15 mouse cellular contexts compared by ENCODE assay signal in genomic region chr4:150093560-150094462, GRCm38 (mm10). TPM values are rescaled to one million over a fixed set of nuclear protein-coding genes. Genes with fewer than 3 reads are reported as not detected.
DNase-seq lines count a peak whose midpoint lies in the region; ATAC-seq and TF ChIP-seq lines count a peak whose summit lies in the region.
"Had no signal": no experiment of that assay in that cellular context is flagged by ENCODE, and none has a peak within 500 bp of the region (broad histone marks: within the 10 kb centered on the region; RNA-seq: fewer than 3 reads in every experiment).

No protein-coding gene starts in this region.

- no peaks in the 10 kb centered on the region for H3K36me3 ChIP-seq in lung, embryonic 14.5 days (ENCODE audit: insufficient read depth)
- no peaks in the 10 kb centered on the region for H3K36me3 ChIP-seq in intestine, embryonic 14.5 days (ENCODE audit: control insufficient read depth, insufficient read depth, low read length)
- no peaks in the 10 kb centered on the region for H3K36me3 ChIP-seq in stomach, embryonic 15.5 days

- ATAC-seq in lung, embryonic 14.5 days (ENCODE audit: insufficient read depth) = no peak; the same call in 1 of the 2 replicates
- ATAC-seq in intestine, embryonic 14.5 days (replicated peaks; ENCODE audit: low FRiP score, low TSS enrichment, low read depth) = peak; percentile 29; the same call in 1 of the 2 replicates
- ATAC-seq in stomach, embryonic 15.5 days (ENCODE audit: insufficient read depth, low FRiP score, low read depth) = 0 out of 2 replicates have a peak, but pooled peaks have one; percentile 21
- ATAC-seq: forebrain, embryonic 13.5 days had no signal

- H3K4me3 ChIP-seq in gastrocnemius, adult 2 months = no peak overlapping the region
- H3K4me3 ChIP-seq in lung, embryonic 14.5 days (ENCODE audit: low read depth, low read length) = no peak overlapping the region
- no peak overlapping the region for H3K4me3 ChIP-seq in intestine, embryonic 14.5 days (ENCODE audit: low read depth, low read length)
- no peak overlapping the region for H3K4me3 ChIP-seq in stomach, embryonic 15.5 days (replicated peaks)
- H3K4me3 ChIP-seq: forebrain, embryonic 13.5 days; myocyte had no signal

- no peak overlapping the region for H3K9ac ChIP-seq in lung, embryonic 14.5 days
- no peak overlapping the region for H3K9ac ChIP-seq in intestine, embryonic 14.5 days (ENCODE audit: low read length)
- no peak overlapping the region for H3K9ac ChIP-seq in stomach, embryonic 15.5 days
- H3K9ac ChIP-seq: forebrain, embryonic 13.5 days had no signal

- intact Hi-C loops in gastrocnemius, adult 2 months (cut with DNase I) = loop anchor here (10.0 kb wide), 1 partner anchor 289 kb away; no protein-coding TSS in a partner anchor
- intact Hi-C loops in gastrocnemius, postnatal 14 days (cut with DNase I; ENCODE audit: low total_unique reads) = loop anchor here (10.0 kb wide), 1 partner anchor 289 kb away; no protein-coding TSS in a partner anchor

- H3K9me3 ChIP-seq in lung, embryonic 14.5 days (ENCODE audit: low read depth, low read length) = no peaks in the 10 kb centered on the region
- H3K9me3 ChIP-seq in intestine, embryonic 14.5 days (ENCODE audit: control insufficient read depth, low read length) = no peaks in the 10 kb centered on the region
- H3K9me3 ChIP-seq in stomach, embryonic 15.5 days = no peaks in the 10 kb centered on the region
- H3K9me3 ChIP-seq: forebrain, embryonic 13.5 days had no signal

- no peak for DNase-seq in gastrocnemius, adult 2 months
- no peak for DNase-seq in gastrocnemius, postnatal 14 days
- peak; percentile 37 for DNase-seq in lung, embryonic 14.5 days
- no peak for DNase-seq in lung, postnatal 14 days
- peak; percentile 65 for DNase-seq in intestine, embryonic 14.5 days (ENCODE audit: low spot score)
- DNase-seq in lung, adult 18-20 months = no peak
- no peak for DNase-seq in ovary, postnatal 10 days (ENCODE audit: low spot score)
- DNase-seq: adrenal gland, adult 8-10 months; gastrocnemius, postnatal 25 days; heart, postnatal 4 days; lung, postnatal 10 days had no signal

- H3K4me1 ChIP-seq in lung, embryonic 14.5 days (ENCODE audit: insufficient read depth) = peaks cover 15% of the 10 kb centered on the region
- H3K4me1 ChIP-seq in intestine, embryonic 14.5 days (replicated peaks; ENCODE audit: control insufficient read depth, insufficient read depth, low read length) = peaks cover 13% of the 10 kb centered on the region
- peaks cover 23% of the 10 kb centered on the region for H3K4me1 ChIP-seq in stomach, embryonic 15.5 days

- TF ChIP-seq CTCF in gastrocnemius, adult 2 months (IDR thresholded peaks at IDR 0.05) = no peak
- no peak for TF ChIP-seq CTCF in lung, embryonic 14.5 days (IDR thresholded peaks at IDR 0.05; ENCODE audit: low read depth)

- H3K27ac ChIP-seq in gastrocnemius, adult 2 months = peak overlapping the region; percentile 98
- peak overlapping the region; percentile 19; the same call in 1 of the 2 replicates for H3K27ac ChIP-seq in lung, embryonic 14.5 days (ENCODE audit: low read depth)
- peak overlapping the region; percentile 47; the same call in 1 of the 2 replicates for H3K27ac ChIP-seq in intestine, embryonic 14.5 days (ENCODE audit: low read depth)
- H3K27ac ChIP-seq in stomach, embryonic 15.5 days = peak overlapping the region; percentile 71; the same call in 1 of the 2 replicates
- H3K27ac ChIP-seq: forebrain, embryonic 13.5 days had no signal

- 35% methylated on average over 12 of the region's 12 CpGs for WGBS in lung, embryonic 14.5 days
- WGBS in intestine, embryonic 14.5 days = 34% methylated on average over 10 of the region's 12 CpGs
- 30% methylated on average over 12 of the region's 12 CpGs for WGBS in stomach, embryonic 15.5 days

- no peaks in the 10 kb centered on the region; the same call in 1 of the 2 replicates for H3K27me3 ChIP-seq in lung, embryonic 14.5 days (ENCODE audit: insufficient read depth, low read length)
- no peaks in the 10 kb centered on the region for H3K27me3 ChIP-seq in intestine, embryonic 14.5 days (replicated peaks; ENCODE audit: control insufficient read depth, insufficient read depth, low read length)
- no peaks in the 10 kb centered on the region for H3K27me3 ChIP-seq in stomach, embryonic 15.5 days (replicated peaks)

- 0 out of 2 replicates have a peak overlapping the region, but pooled peaks have one; percentile 21 for H3K4me2 ChIP-seq in lung, embryonic 14.5 days
- peak overlapping the region; percentile 16 for H3K4me2 ChIP-seq in intestine, embryonic 14.5 days (ENCODE audit: low read length)
- H3K4me2 ChIP-seq in stomach, embryonic 15.5 days = peak overlapping the region; percentile 13; the same call in 1 of the 2 replicates
- H3K4me2 ChIP-seq: forebrain, embryonic 13.5 days had no signal

RNA-seq across cellular contexts. Expression of gene Gpr157, which starts 6.6 kb away (rescaled TPM):
- 10 to 100 TPM; 41.7 to 51.3 TPM for total RNA-seq in gastrocnemius, adult 2 months (2021)
- 10 to 100 TPM; 19.3 to 20.2 TPM for total RNA-seq in gastrocnemius, postnatal 14 days (2021)
- polyA plus RNA-seq in lung, embryonic 14.5 days (2014; fragmentation: Nextera tagmentation; extraction: Ambion mirVana) = 1.4 and 1.5 TPM in 2 replicates
- 0.42 and 0.44 TPM in 2 replicates for polyA plus RNA-seq in intestine, embryonic 14.5 days (2014; fragmentation: Nextera tagmentation; extraction: Ambion mirVana)
- polyA plus RNA-seq in stomach, embryonic 15.5 days (2015; fragmentation: Nextera tagmentation; extraction: Ambion mirVana) = 1.2 and 1.3 TPM in 2 replicates

RNA-seq across cellular contexts. Expression of gene Slc2a5, which starts 25.3 kb away (rescaled TPM):
- total RNA-seq in gastrocnemius, adult 2 months (2021) = not detected
- total RNA-seq in gastrocnemius, postnatal 14 days (2021) = under 1 TPM; 0.49 to 0.58 TPM
- 0.60 and 0.70 TPM in 2 replicates for polyA plus RNA-seq in lung, embryonic 14.5 days (2014; fragmentation: Nextera tagmentation; extraction: Ambion mirVana)
- 1.3 and 1.9 TPM in 2 replicates for polyA plus RNA-seq in intestine, embryonic 14.5 days (2014; fragmentation: Nextera tagmentation; extraction: Ambion mirVana)
- polyA plus RNA-seq in stomach, embryonic 15.5 days (2015; fragmentation: Nextera tagmentation; extraction: Ambion mirVana) = 1.6 and 2.4 TPM in 2 replicates

RNA-seq across cellular contexts. Expression of gene Slc2a7, which starts 55.0 kb away (rescaled TPM):
- total RNA-seq in gastrocnemius, adult 2 months (2021) = not detected
- not detected for total RNA-seq in gastrocnemius, postnatal 14 days (2021)
- polyA plus RNA-seq in lung, embryonic 14.5 days (2014; fragmentation: Nextera tagmentation; extraction: Ambion mirVana) = not detected in 2 replicates
- polyA plus RNA-seq in intestine, embryonic 14.5 days (2014; fragmentation: Nextera tagmentation; extraction: Ambion mirVana) = not detected in 2 replicates
- polyA plus RNA-seq in stomach, embryonic 15.5 days (2015; fragmentation: Nextera tagmentation; extraction: Ambion mirVana) = 0.08 and 0.15 TPM in 2 replicates
- total RNA-seq: adrenal gland, adult 8-10 months; gastrocnemius, postnatal 25 days; heart, postnatal 4 days; left cerebral cortex, postnatal 25 days had no signal
- polyA plus RNA-seq: forebrain, embryonic 13.5 days; myocyte had no signal

Comparison
In these comparisons a context has a peak if more than half of its experiments do, and no peak if none do; other contexts are left out.
1. DNase-seq: peak in lung, embryonic 14.5 days (single experiment) and intestine, embryonic 14.5 days (single experiment); none in gastrocnemius, adult 2 months (single experiment), gastrocnemius, postnatal 14 days (single experiment), lung, postnatal 14 days (single experiment), lung, adult 18-20 months (0 of 2) and ovary, postnatal 10 days (single experiment).
2. H3K27ac ChIP-seq: peak in every context shown above with its lines; median percentile 98 in gastrocnemius, adult 2 months; 71 in stomach, embryonic 15.5 days; 47 in intestine, embryonic 14.5 days; 19 in lung, embryonic 14.5 days.
3. Peak in every context shown above with its lines, with median percentiles within 50 percentile points of each other: H3K4me2 ChIP-seq.